Mouse (Mus musculus) kidney, adult 10 weeks (tissue): ENCODE data around the gene Gm10096. TPM values are rescaled to one million over a fixed set of nuclear protein-coding genes. Genes with fewer than 3 reads are reported as not detected.

ENCODE experiments used
- polyA plus RNA-seq: library from polyadenylated mRNA; stranded (reverse); fragments of 350-450 nt; fragmentation: Illumina TruSeq; extraction: RNeasy Lipid Tissue Mini Kit (QIAGEN cat#74804); gene quantifications from one replicate; pipeline ENCODE4 v1.2.3, GENCODE M21; 2014; ENCODE audit warnings: low read depth, low replicate concordance

The Gm10096 gene
- not detected for polyA plus RNA-seq

GRCm38 (mm10) chrX:28954602-28955001 lies at the start of gene Gm10096:
Gene Gm10096 (minus strand): TSS chrX:28954702.

